Mouse (Mus musculus): ENCODE data around the gene Fam174b.

The Fam174b gene

DNA sequence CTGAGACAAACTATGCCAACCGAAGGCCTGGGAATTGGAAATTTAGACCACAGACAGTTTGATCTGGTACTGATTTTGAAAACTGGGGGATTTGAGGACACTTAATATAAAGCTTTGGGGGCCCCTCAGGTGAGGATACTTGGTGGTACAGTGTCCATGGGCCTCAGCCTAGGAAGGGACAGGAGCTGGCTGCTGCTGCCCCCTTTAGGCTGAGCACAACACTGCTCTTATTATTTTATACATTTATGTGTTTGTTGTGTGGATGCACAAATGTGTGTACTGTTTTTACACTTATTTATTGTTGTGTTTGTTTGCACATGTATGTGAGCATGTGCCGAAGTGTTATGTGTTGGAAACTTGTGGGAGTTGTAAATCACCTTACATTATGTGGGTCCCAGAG is 9.2 kb downstream of the Fam174b start:
- DNase-seq (ENCODE audit: low spot score in 2 of 2) = no peak

DNA sequence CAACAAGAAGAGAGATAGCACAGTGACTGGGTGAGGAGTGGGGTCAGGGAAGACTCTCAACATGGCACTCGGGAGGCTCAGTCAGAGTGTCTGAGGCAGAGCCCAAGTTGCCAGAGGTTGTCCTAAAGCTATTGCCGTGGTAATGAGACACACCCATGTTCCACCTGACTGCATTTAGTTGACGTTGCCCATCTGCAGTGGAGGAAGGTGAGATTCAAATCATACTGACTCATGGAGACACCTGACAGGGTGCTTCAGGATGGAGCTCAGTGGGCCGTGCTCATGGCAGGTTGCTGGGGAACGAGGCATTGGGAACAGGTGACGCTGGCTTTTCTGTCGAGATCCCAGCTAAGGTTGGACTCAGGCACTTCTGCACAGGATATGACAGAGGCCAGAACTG is 9.9 kb downstream of the Fam174b start:
- no peak for DNase-seq (ENCODE audit: low spot score in 2 of 2)

DNA sequence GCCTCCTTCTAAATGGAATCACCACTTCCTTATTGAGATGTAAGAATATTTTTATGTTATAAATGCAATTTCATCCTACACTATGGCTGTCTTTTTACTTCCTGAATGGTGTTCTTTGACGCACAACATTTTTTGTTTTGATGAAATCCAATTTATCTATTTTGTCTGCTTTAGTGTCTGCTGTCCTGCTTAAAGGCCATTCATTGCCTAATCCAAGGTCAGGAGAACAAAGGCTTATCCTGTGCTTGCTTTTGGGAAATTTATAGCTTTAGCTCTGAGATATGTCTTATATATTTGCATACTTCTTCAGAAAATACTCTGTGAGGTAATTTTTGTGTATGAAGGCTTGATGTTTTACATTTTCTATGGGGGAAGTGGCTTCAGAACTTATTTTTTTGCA is 13.5 kb downstream of the Fam174b start:
- no peak for DNase-seq (ENCODE audit: low spot score in 2 of 2)

DNA sequence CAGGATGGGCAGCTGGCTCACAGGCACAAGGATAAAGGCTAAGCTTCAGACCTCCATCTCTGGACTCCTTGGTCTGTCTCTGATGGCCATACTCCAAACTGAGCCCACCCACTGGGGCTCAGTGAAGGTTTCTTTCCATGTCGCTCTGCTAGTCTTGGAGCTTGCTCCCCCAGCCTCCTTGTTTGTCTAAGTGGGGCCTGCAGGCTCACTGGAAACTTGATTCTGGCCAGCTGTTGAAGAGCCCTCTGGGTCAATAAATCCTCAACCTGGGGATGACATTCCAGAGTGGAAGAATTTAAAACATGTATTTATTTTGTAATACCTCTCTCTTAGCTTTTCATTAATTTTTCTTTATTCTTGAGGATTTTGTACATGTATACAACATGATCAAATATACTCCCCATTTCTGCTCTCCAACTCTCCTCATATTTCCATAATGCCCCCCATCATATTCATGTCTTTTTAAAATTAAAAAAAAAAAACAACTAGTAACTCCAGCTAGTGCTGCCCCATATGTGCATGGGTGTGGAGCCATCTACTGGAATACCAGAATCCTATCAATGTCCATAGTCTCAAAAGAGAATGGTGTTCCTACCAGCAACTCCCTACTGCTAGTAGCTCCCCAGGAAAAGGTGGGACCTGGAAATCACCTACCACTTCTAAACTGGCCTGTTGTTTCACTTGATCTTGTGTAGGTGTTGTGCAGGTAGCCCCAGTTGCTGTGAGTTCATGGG is 15.4 kb downstream of the Fam174b start:
- DNase-seq (ENCODE audit: low spot score in 2 of 2) = no peak

DNA sequence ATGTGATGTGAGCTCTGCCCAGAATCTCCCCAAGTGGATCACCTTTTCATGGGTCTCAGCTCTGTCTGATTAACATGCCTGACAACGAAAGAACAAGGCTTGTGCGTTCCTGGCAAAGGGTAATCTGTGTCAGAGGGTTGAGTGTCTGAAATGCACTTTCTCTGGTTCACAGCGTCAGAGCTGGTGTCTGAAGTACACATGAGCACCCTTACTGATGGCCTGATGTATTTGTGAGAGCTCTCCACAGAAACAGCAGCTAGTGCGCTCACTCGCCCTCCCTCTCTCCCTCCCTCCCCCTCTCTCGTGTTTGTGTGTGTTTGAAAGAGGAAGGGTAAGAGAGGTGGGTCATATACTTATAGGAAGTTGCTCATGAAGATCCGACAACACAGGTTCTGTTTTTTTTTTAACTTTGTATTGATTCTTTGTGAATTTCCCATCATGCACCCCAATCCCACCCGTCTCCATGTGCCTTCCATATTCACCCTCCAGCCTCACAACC is 21.6 kb downstream of the Fam174b start:
- no peak for DNase-seq (ENCODE audit: low spot score in 2 of 2)

DNA sequence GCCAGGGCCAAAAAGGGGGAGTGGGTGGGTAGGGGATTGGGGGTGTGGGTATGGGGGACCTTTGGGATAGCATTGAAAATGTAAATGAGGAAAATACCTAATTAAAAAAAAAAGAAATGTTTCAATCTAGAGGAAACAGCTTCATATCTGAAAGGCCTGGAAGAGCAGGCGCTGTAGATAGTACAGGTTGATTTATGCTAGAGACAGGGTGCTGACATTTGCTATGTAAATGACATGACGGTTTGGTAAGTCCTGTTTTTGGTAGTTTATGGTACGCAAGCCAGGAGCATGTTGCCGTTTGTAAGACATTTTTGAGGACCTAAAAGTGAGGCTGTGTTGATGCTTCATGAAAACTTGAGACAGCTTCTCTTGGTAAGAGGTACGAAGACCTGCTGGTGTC is 24.6 kb downstream of the Fam174b start:
- no peak for DNase-seq (ENCODE audit: low spot score in 2 of 2)

DNA sequence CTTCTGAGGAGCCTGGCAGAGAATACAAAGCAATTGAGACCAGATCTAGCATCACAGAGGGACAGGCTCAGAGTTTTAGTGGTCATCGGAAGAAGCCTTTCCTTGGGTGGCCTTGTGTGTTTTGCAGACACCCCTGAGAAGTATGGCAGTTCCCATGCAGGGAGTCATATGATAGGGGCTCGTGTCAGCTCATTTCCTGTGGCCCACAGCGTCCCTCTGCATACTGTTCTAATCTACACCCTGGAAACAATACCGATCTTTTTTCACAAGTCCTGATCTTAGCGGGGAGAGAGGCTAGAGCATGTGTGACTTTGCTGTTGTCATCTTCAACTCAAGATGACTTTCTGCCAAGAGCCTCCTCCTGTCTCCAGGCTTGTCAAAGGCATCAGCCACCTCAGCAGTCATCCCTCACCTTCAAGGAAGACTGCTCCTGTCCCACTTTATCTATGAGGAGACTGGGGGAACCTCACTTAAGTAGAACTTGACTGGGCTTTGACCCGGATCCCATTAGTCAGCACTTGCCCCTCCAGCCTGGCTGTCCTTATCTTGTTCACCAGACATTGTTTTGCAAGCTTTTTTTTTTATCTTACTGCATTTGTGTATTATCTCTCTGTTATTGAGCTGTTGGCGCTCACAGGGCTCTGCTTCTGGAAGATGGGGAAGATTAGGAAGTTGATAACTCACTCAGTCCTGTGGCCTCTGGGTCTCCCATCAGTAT is 25.2 kb downstream of the Fam174b start:
- no peak for DNase-seq (ENCODE audit: low spot score in 2 of 2)

DNA sequence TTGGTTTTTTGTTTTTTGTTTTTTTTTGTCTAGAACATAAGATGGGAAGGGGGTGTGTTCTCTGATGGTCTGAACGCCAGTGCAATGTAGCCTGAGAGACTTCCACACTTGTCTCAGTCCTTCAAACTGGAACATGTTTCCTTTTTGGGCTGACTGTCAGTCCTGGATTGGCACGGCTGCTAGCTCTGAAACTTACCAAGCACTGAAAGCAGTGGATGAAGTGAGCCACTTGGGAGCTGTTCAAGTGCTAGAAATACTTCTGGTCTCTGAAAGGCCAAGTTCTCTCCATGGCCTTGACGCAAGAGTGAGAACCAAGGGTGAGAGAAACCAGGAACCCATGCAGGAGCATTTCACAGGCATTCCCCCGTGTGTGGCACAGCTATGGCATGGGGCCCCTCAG is 29.1 kb downstream of the Fam174b start:
- peak; percentile 41 to 59 for DNase-seq (ENCODE audit: low spot score in 2 of 2)

DNA sequence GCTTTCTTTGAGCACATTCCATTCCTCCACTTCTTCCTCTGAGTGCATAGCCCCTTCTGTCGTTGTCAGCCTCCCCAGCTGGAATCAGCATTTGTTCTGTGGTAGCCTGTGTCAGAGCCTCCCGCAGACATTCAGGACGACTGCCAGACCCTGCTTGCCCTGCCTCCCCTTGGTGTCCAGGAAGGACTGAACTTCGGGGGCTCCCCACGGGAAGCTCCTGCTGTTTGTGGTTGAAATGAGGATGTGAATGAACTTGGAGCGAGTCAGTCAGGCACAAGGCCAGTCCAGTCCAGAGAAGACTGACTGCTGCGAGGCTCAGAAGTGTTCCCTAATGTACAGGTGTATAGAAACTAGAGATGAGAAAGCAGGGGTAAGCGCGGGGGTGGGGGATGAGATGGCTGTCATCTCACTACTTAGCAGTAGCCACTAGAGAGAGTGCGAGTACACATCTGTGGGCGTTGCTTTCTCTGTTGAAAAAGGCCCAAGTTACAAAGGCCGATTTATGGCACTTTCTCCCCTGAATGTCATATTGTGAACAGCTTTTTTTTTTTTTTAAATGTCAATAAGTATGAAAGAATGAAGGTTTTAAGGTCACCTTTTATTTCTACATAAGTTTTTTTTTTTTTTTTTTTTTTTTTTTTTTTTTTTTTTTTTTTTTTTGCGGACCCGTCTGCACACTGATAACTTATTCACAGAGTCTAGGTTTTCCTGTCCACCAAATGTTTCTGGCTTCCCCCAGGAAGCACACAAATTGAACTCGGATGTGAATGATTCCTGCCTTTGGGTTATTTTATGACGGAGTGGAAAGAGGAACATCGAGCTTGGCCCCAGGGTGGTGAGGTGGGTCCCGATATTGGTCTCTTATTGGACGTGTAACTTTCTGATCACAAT is 31.5 kb downstream of the Fam174b start:
- DNase-seq (ENCODE audit: low spot score in 2 of 2) = no peak

DNA sequence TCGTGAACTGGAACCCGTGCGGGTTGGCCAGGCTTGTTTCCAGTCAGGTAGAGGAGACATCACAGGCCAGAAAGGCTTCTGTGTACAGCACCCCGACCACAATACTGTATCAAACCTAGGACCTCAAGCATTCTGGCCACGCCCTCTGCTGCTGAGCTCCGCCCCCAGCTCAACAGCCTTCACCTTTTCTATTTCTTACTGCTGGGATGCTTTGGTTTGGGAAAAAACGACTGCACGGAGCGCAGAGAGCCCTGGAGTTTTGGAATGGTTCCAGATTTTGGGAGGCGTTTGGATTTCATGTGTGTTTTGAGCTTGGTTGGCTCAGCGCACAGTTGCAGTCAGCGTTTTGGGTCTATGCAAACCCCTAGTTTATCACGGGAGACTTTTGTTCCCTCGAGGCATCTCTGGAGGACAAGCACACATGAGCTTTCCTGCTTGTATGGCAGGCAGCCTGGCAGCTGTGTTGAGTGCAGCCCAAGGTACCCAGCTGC is 32.2 kb downstream of the Fam174b start:
- DNase-seq (ENCODE audit: low spot score in 2 of 2) = no peak

DNA sequence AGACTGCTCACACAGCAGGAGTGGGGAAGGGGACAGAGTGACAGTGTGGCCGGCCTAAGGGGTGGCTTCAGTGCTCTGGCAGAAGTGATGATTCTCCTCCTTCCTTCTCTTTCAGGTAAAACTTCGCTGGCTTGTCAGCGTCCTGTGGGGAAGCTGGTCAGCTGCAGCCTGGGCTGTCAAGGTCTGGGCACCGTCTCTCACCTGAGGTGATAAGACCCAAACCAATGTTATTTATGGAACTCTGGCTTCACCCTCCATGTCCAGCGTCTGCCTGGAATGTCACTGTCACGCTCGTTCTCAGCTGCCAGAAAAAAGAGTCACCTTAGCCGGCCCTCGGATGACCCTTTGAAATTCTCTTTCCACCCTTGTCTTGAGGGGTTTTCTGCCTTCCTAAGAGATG is 34.7 kb downstream of the Fam174b start:
- DNase-seq (ENCODE audit: low spot score in 2 of 2) = peak; percentile 38 to 43

DNA sequence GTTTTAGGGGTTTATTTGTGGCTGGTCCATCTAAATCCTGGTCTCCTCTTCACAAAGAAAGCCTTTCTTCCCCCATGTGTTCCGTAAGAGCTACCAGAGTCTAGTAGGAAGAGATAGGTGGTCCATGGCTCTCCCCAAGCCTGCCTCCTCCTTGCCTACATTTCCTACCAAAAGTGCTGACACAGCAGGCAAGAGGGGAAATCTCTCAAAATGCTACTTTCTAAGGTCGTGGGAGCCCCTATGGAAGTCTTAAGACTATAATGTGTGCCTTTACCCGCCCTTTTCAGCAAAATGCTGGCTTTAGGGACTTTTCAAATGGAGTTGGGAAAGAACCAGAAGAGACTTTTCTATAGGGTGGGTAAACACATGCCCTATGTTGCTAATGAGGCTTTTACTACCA is 37.7 kb downstream of the Fam174b start:
- DNase-seq (ENCODE audit: low spot score in 2 of 2) = no peak

DNA sequence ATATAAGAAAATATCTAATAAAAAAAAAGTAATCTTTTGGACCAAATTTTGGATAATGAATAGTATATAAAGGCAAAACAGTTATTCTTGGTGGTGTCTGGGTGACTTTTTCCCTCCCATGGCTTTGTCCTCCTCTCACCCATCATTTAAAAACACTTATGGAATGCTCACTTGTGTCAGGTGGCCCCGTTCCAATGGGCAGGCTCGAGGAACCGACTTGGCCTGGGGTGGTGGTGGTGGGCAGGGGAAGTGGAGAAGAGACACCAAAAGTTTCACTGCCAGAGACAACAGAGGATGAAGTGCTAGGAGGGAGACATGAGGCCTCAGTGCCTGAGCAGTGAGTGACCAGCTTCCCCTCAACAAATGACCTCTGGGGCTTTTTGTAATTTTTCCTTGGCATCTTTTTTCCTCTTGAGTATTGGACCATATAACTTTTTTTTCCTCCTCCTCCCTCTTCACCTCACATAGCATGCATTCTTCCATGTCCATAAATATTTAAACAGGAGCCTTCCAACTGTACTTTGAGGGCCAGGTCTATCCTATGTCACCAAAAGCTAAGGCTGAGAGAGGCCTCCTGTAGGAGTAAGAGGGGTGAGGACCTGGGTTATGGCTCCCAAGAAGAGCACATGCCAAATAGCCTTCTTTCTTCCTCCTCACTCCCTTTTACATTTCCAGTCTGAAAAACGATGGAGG is 44.8 kb downstream of the Fam174b start:
- no peak for DNase-seq (ENCODE audit: low spot score in 2 of 2)

DNA sequence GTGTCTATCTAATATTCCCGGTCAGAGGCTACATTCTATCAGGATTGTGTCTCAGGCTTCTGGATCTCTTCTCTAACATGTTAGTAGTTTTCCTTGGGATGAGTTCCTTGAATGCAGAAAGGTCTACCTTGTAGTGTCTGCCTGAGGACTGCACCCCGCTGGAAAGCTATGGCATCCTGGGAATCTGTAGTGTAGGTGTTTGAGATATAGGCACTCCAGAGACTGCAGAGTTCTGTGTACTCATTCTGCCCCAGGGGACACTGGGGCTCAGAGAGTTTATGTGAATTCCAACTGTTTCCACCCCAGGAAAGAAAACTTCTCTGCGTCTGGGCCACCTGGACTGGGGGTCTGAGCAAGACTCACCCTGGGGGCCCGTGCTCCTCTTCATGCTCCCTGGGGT is 45.7 kb downstream of the Fam174b start:
- DNase-seq (ENCODE audit: low spot score in 2 of 2) = no peak

DNA sequence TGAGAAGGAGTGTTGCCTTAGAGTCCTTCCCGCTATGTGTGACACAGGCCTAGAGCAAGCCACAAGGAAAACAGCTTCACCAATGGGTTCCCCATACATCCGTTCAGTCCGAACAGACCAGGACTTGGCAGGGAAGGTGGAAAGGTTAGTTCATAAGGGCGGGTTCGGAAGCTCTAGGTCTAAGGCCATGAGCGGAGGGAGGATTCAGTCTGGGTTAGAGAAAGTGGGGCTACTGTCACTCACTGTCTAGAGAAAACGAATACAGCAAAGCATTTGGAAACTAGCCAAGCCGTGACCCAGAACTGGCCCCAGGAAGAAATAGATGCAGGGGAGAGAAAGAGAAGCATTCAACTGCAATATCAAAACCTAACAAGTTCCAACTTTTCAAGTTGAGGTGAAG is 47.4 kb downstream of the Fam174b start:
- no peak for DNase-seq (ENCODE audit: low spot score in 2 of 2)

DNA sequence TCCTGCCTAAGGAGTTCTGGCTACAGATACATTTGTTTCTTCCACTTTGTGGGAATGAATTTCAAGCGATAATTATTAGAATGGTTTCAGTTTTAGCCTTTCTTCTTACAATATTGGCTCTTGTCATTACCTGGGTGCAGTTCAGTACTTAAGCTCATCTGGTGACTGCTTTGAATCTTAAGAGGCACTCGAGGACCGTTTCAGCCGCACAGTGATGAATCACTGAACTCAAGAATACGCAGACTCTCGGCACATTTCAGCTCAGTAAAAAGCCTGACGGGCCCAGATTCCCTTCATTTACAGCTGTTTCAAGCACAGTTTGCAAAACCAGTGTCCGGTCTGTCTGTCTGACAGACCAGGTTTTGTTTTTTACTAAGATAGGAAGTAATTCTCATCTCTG is 51.0 kb downstream of the Fam174b start:
- no peak for DNase-seq (ENCODE audit: low spot score in 2 of 2)

DNA sequence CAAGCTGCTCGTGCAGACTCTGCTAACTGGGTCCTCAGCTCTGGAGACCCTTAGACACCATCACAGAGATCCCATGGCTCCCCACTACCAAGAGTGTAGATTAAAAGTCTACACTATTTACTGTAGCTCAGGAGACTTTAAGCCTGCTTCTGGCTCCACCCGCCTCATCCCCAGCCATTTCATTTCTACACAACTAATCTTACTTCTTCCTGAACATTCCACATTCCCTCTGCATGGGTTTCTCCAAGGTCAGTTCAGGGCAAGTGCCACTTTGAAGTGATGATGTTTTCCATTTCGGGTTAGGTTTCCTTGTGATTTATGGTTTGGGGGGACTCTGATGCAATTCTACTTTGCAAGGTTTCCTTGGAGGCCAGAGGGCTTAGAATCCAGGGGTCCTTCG is 52.1 kb downstream of the Fam174b start:
- no peak for DNase-seq (ENCODE audit: low spot score in 2 of 2)

DNA sequence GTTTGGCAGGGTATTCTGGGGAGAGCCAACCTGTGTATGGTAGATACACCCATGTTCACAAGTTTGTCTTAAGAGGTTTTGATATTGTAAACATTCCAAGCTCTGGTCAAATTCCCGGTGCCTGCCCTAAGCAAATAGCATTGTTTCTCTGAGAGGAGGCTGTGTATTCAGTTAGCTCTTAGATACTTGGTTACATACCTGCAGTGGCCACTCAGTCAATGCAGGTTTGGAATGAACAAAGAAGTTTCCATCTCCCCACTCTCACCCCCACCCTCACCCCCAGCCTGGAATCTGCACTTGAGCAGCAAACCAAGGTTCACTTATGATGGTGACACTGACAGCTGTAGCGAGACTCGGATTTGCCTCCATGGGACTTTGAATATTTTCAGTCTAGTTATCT is 52.5 kb downstream of the Fam174b start:
- DNase-seq (ENCODE audit: low spot score in 2 of 2) = no peak

DNA sequence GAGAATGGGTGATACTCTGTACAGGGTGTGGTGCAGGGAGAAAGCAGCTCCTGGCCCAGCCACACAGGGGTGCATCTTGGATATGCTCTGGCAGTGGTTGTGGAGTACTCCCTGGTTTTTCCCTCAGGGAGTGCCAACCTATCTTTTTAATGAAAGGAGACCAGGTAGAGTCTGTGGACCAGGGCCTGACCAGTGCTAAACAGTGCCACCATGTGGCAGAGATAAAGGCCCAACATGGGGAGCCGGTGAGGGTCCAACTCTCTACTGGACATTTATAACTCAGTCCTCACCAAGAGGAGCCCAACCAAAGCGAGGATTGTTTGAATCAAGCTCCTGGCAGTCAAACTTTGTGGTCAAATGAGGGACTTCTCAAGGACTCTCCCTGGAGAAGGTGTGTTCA is 69.2 kb downstream of the Fam174b start:
- peak; percentile 8 to 23 for DNase-seq (ENCODE audit: low spot score in 2 of 2)

DNA sequence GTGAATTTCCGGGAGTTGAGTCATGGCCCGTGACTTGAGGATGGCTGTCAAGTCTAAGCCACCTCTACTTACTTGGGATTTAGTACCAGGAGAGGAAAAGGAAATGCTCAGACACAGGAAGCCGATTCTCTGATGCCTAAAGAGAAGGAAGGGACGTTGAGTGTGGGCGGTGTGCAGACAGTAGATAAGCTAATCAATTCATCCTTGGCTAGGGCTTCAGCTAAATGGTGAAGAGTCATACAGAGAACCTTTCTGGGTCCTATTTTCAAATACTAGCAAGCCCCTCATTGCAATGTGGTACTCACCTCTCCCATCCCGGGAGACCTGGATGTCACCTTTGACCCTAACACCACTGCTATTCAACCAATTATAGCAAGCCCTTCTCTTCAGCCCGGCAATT is 71.3 kb downstream of the Fam174b start:
- no peak for DNase-seq (ENCODE audit: low spot score in 2 of 2)

DNA sequence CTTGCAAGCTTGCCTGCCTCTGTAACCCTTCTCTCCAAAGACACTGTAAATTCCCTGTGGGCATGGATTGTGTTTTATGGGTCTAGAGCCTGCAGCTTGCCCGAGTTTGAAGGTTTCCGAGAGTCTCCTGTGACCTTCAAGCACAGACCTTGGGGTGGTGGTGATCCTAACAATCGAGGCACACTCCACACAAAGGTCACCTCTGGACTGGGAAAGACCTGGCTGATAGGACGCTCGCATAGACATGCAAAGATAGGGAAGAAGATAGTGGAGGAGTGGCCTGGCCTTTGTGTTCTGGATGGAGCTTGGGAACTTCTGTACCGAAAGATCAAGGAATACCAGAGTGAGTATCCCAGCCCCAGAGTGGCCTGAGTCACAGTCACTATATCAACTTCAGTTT is 72.1 kb downstream of the Fam174b start:
- no peak for DNase-seq (ENCODE audit: low spot score in 2 of 2)

DNA sequence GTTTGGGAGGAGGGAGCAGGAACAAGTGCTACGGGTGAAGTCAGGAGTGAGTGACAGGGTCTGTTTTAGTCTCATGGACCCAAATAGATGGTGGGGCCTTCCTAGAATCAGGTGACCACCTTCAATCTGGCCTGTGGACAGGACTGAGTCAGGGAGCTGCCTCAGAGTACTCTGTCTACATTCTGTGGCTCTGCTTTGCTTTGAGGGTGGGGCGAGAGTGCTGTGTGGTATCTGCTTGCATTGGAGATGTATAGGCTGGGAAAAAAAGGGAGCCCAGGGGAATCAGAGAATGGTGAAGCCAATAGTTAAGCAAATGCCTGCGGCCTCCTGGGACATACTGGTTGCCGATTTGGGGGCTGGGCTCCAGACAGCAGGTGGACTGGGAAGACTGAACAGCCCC is 73.8 kb downstream of the Fam174b start:
- DNase-seq (ENCODE audit: low spot score in 2 of 2) = no peak
